Mouse (Mus musculus) cerebellum, adult 9-10 months (tissue): Measurements from ENCODE around the gene Eftud2.

Experiments used
- DNase-seq: peaks from one replicate; pipeline ENCODE4 v3.0.0; 2022

The Eftud2 gene

GRCm38 (mm10) chr11:102874801-102875334 lies 5.9 kb downstream of the Eftud2 start:
- peak; percentile 85 for DNase-seq

GRCm38 (mm10) chr11:102864272-102864671 lies 16.5 kb downstream of the Eftud2 start:
- peak; percentile 74 for DNase-seq

- no peak for DNase-seq
These were observed 20.9 kb downstream of the Eftud2 start for GRCm38 (mm10) chr11:102859933-102860332.

- DNase-seq: no peak
These were observed 21.8 kb downstream of the Eftud2 start for GRCm38 (mm10) chr11:102858951-102859350.

- DNase-seq: no peak
These were observed 24.8 kb downstream of the Eftud2 start for GRCm38 (mm10) chr11:102855941-102856340.

GRCm38 (mm10) chr11:102853760-102854159 lies 27.0 kb downstream of the Eftud2 start:
- no peak for DNase-seq

- peak; percentile 73 for DNase-seq
These were observed 28.9 kb downstream of the Eftud2 start for GRCm38 (mm10) chr11:102851883-102852282.

- no peak for DNase-seq
These were observed 34.9 kb downstream of the Eftud2 start for GRCm38 (mm10) chr11:102845926-102846325.

- DNase-seq: no peak
These were observed 42.1 kb downstream of the Eftud2 start for GRCm38 (mm10) chr11:102838616-102839150.

GRCm38 (mm10) chr11:102838126-102838525 lies 42.7 kb downstream of the Eftud2 start:
- DNase-seq: no peak

GRCm38 (mm10) chr11:102837385-102837784 lies 43.4 kb downstream of the Eftud2 start:
- no peak for DNase-seq

GRCm38 (mm10) chr11:102836146-102836545 lies 44.6 kb downstream of the Eftud2 start:
- no peak for DNase-seq

GRCm38 (mm10) chr11:102835549-102835948 lies 45.2 kb downstream of the Eftud2 start, which contains the start of gene Higd1b:
TSS of gene Higd1b (plus strand) at chr11:102835849.
- no peak for DNase-seq

- DNase-seq: no peak
These were observed 46.6 kb downstream of the Eftud2 start for GRCm38 (mm10) chr11:102834219-102834618.

GRCm38 (mm10) chr11:102832700-102833297 lies 48.0 kb downstream of the Eftud2 start:
- no peak for DNase-seq

GRCm38 (mm10) chr11:102830276-102830675 lies 50.5 kb downstream of the Eftud2 start:
- no peak for DNase-seq

GRCm38 (mm10) chr11:102827097-102827496 lies 53.7 kb downstream of the Eftud2 start:
- no peak for DNase-seq

GRCm38 (mm10) chr11:102826476-102826875 lies 54.3 kb downstream of the Eftud2 start:
- no peak for DNase-seq

- no peak for DNase-seq
These were observed 59.6 kb downstream of the Eftud2 start for GRCm38 (mm10) chr11:102821231-102821630.

GRCm38 (mm10) chr11:102820432-102820831 lies 60.4 kb downstream of the Eftud2 start:
- no peak for DNase-seq

GRCm38 (mm10) chr11:102819783-102820385 lies 60.9 kb downstream of the Eftud2 start:
- DNase-seq: no peak

- peak; percentile 41 for DNase-seq
These were observed 61.6 kb downstream of the Eftud2 start, which contains the start of gene Gjc1 for GRCm38 (mm10) chr11:102819021-102819782. TSS of gene Gjc1 (minus strand) at chr11:102819700.
